ENCODE assay signal across 12 mouse cellular contexts in genomic region chr11:53500569-53500968, GRCm38 (mm10). TPM values are rescaled to one million over a fixed set of nuclear protein-coding genes. Genes with fewer than 3 reads are reported as not detected.
DNase-seq lines count a peak whose midpoint lies in the region; ATAC-seq and TF ChIP-seq lines count a peak whose summit lies in the region.
"Had no signal": no experiment of that assay in that cellular context is flagged by ENCODE, and none has a peak within 500 bp of the region (broad histone marks: within the 10 kb centered on the region; RNA-seq: fewer than 3 reads in every experiment).

No protein-coding gene starts in this region.

- H3K27ac ChIP-seq in embryonic facial prominence, embryonic 13.5 days: no peak overlapping the region
- no peak overlapping the region for H3K27ac ChIP-seq in limb, embryonic 12.5 days
- H3K27ac ChIP-seq in stomach, postnatal 0 days (replicated peaks): no peak overlapping the region
- no peak overlapping the region for H3K27ac ChIP-seq in hindbrain, postnatal 0 days
- H3K27ac ChIP-seq: midbrain, embryonic 12.5 days had no signal

- TF ChIP-seq CTCF in stomach, postnatal 0 days (IDR thresholded peaks at IDR 0.05; ENCODE audit: low read depth): no peak
- TF ChIP-seq CTCF in hindbrain, postnatal 0 days (IDR thresholded peaks at IDR 0.05; ENCODE audit: low read depth): no peak

- H3K4me3 ChIP-seq in embryonic facial prominence, embryonic 13.5 days: no peak overlapping the region
- H3K4me3 ChIP-seq in limb, embryonic 12.5 days (replicated peaks): no peak overlapping the region
- H3K4me3 ChIP-seq in stomach, postnatal 0 days (ENCODE audit: low read depth, low read length): no peak overlapping the region
- no peak overlapping the region for H3K4me3 ChIP-seq in hindbrain, postnatal 0 days (ENCODE audit: low read length)
- H3K4me3 ChIP-seq: midbrain, embryonic 12.5 days had no signal

- ATAC-seq in embryonic facial prominence, embryonic 13.5 days (ENCODE audit: insufficient number of reproducible peaks, insufficient read depth, low FRiP score, low TSS enrichment, low read depth): 0 out of 2 replicates have a peak, but pooled peaks have one; percentile 43
- ATAC-seq in limb, embryonic 12.5 days (ENCODE audit: insufficient number of reproducible peaks, insufficient read depth, low FRiP score, low TSS enrichment, low read depth): no peak; the same call in 1 of the 2 replicates
- ATAC-seq in stomach, postnatal 0 days (ENCODE audit: low FRiP score, low TSS enrichment): peak; percentile 66
- no peak for ATAC-seq in hindbrain, postnatal 0 days

- no peaks in the 10 kb centered on the region for H3K9me3 ChIP-seq in embryonic facial prominence, embryonic 13.5 days
- no peaks in the 10 kb centered on the region for H3K9me3 ChIP-seq in limb, embryonic 12.5 days
- H3K9me3 ChIP-seq in stomach, postnatal 0 days (ENCODE audit: control insufficient read depth, low read length): no peaks in the 10 kb centered on the region
- H3K9me3 ChIP-seq in hindbrain, postnatal 0 days (ENCODE audit: low read length): no peaks in the 10 kb centered on the region
- H3K9me3 ChIP-seq: midbrain, embryonic 12.5 days had no signal

- H3K4me2 ChIP-seq in embryonic facial prominence, embryonic 13.5 days: peak overlapping the region; percentile 30; the same call in 1 of the 2 replicates
- peak overlapping the region; percentile 40 for H3K4me2 ChIP-seq in limb, embryonic 12.5 days
- H3K4me2 ChIP-seq in stomach, postnatal 0 days (replicated peaks; ENCODE audit: low read depth): peak overlapping the region; percentile 8; the same call in 1 of the 2 replicates
- H3K4me2 ChIP-seq in hindbrain, postnatal 0 days (ENCODE audit: low read depth, low read length): no peak overlapping the region
- H3K4me2 ChIP-seq: midbrain, embryonic 12.5 days had no signal

- H3K36me3 ChIP-seq in embryonic facial prominence, embryonic 13.5 days: no peaks in the 10 kb centered on the region
- H3K36me3 ChIP-seq in limb, embryonic 12.5 days: no peaks in the 10 kb centered on the region
- H3K36me3 ChIP-seq in stomach, postnatal 0 days (ENCODE audit: control insufficient read depth, insufficient read depth, low read length): no peaks in the 10 kb centered on the region
- no peaks in the 10 kb centered on the region for H3K36me3 ChIP-seq in hindbrain, postnatal 0 days (ENCODE audit: insufficient read depth, low read length)
- H3K36me3 ChIP-seq: midbrain, embryonic 12.5 days had no signal

- DNase-seq in retina, postnatal 1 day: peak; percentile 78
- DNase-seq in retina, embryonic 14.5 days (ENCODE audit: low spot score): no peak
- DNase-seq in stomach, postnatal 0 days (ENCODE audit: low spot score): peak; percentile 39
- no peak for DNase-seq in layer of hippocampus, adult 18-20 months (ENCODE audit: low spot score in 2 of 2)
- DNase-seq in hindbrain, postnatal 0 days (ENCODE audit: low spot score): no peak
- DNase-seq in layer of hippocampus, postnatal 36 days: no peak
- DNase-seq: adrenal gland, postnatal 10 days; right cerebral cortex, postnatal 25 days had no signal

- H3K27me3 ChIP-seq in embryonic facial prominence, embryonic 13.5 days: peaks cover 3% of the 10 kb centered on the region; the same call in 1 of the 2 replicates
- H3K27me3 ChIP-seq in limb, embryonic 12.5 days: 0 out of 2 replicates have a peak, but pooled peaks cover 4% of the 10 kb centered on the region
- no peaks in the 10 kb centered on the region for H3K27me3 ChIP-seq in stomach, postnatal 0 days (ENCODE audit: control insufficient read depth, insufficient read depth, low read length)
- peaks cover 16% of the 10 kb centered on the region; the same call in 1 of the 2 replicates for H3K27me3 ChIP-seq in hindbrain, postnatal 0 days (ENCODE audit: insufficient read depth, low read length)

- TF ChIP-seq EP300 in stomach, postnatal 0 days (optimal IDR thresholded peaks at IDR 0.05): no peak

- no peak overlapping the region for H3K9ac ChIP-seq in embryonic facial prominence, embryonic 13.5 days
- H3K9ac ChIP-seq in limb, embryonic 12.5 days (replicated peaks): no peak overlapping the region
- no peak overlapping the region for H3K9ac ChIP-seq in stomach, postnatal 0 days (ENCODE audit: low read length)
- H3K9ac ChIP-seq in hindbrain, postnatal 0 days (replicated peaks; ENCODE audit: low read length): no peak overlapping the region
- H3K9ac ChIP-seq: midbrain, embryonic 12.5 days had no signal

- H3K4me1 ChIP-seq in embryonic facial prominence, embryonic 13.5 days: peaks cover 18% of the 10 kb centered on the region; the same call in 1 of the 2 replicates
- H3K4me1 ChIP-seq in limb, embryonic 12.5 days (replicated peaks): peaks cover 19% of the 10 kb centered on the region; the same call in 1 of the 2 replicates
- H3K4me1 ChIP-seq in stomach, postnatal 0 days (replicated peaks; ENCODE audit: control insufficient read depth, insufficient read depth): no peaks in the 10 kb centered on the region
- H3K4me1 ChIP-seq in hindbrain, postnatal 0 days (ENCODE audit: insufficient read depth, low read length): no peaks in the 10 kb centered on the region; the same call in 1 of the 2 replicates

- WGBS in embryonic facial prominence, embryonic 13.5 days: 7% methylated on average over 11 of the region's 11 CpGs
- 12% methylated on average over 11 of the region's 11 CpGs for WGBS in limb, embryonic 12.5 days
- WGBS in stomach, postnatal 0 days: 11% methylated on average over 11 of the region's 11 CpGs
- WGBS in hindbrain, postnatal 0 days: 13% methylated on average over 11 of the region's 11 CpGs

RNA-seq across cellular contexts. Expression of gene Sept8, which starts 18.5 kb away (rescaled TPM):
- polyA plus RNA-seq in embryonic facial prominence, embryonic 13.5 days (2015; fragmentation: Nextera tagmentation; extraction: Ambion mirVana): 38.1 and 43.6 TPM in 2 replicates
- 36.7 and 41.8 TPM in 2 replicates for polyA plus RNA-seq in limb, embryonic 12.5 days (2016; fragmentation: Nextera tagmentation; extraction: Ambion mirVana)
- polyA plus RNA-seq in stomach, postnatal 0 days (2015; fragmentation: Nextera tagmentation; extraction: Ambion mirVana): 21.2 and 21.5 TPM in 2 replicates
- total RNA-seq in layer of hippocampus, adult 18-20 months (2021): 100 to 1,000 TPM; 262 to 269 TPM
- 55.3 and 56.6 TPM in 2 replicates for total RNA-seq in hindbrain, postnatal 0 days (2014; rRNA removed)
- 19.1 and 20.9 TPM in 2 replicates for polyA plus RNA-seq in hindbrain, postnatal 0 days (2015; fragmentation: Nextera tagmentation; extraction: Ambion mirVana)
- 100 to 1,000 TPM; 256 to 257 TPM for total RNA-seq in layer of hippocampus, postnatal 36 days (2021)

RNA-seq across cellular contexts. Expression of gene Sowaha, which starts 20.5 kb away (rescaled TPM):
- 0.21 and 1.2 TPM in 2 replicates for polyA plus RNA-seq in embryonic facial prominence, embryonic 13.5 days (2015; fragmentation: Nextera tagmentation; extraction: Ambion mirVana)
- polyA plus RNA-seq in limb, embryonic 12.5 days (2016; fragmentation: Nextera tagmentation; extraction: Ambion mirVana): 0.24 and 0.32 TPM in 2 replicates
- 0.91 and 1.1 TPM in 2 replicates for polyA plus RNA-seq in stomach, postnatal 0 days (2015; fragmentation: Nextera tagmentation; extraction: Ambion mirVana)
- 100 to 1,000 TPM; 144 to 146 TPM for total RNA-seq in layer of hippocampus, adult 18-20 months (2021)
- 8.7 and 10.6 TPM in 2 replicates for total RNA-seq in hindbrain, postnatal 0 days (2014; rRNA removed)
- 4.1 and 4.2 TPM in 2 replicates for polyA plus RNA-seq in hindbrain, postnatal 0 days (2015; fragmentation: Nextera tagmentation; extraction: Ambion mirVana)
- total RNA-seq in layer of hippocampus, postnatal 36 days (2021): 100 to 1,000 TPM; 140 to 143 TPM

RNA-seq across cellular contexts. Expression of gene Gm9945, which starts 20.6 kb away (rescaled TPM):
- not detected in 2 replicates for polyA plus RNA-seq in embryonic facial prominence, embryonic 13.5 days (2015; fragmentation: Nextera tagmentation; extraction: Ambion mirVana)
- not detected in 2 replicates for polyA plus RNA-seq in limb, embryonic 12.5 days (2016; fragmentation: Nextera tagmentation; extraction: Ambion mirVana)
- 0.11 TPM in 1 of 2 replicates, not detected in the other for polyA plus RNA-seq in stomach, postnatal 0 days (2015; fragmentation: Nextera tagmentation; extraction: Ambion mirVana)
- total RNA-seq in layer of hippocampus, adult 18-20 months (2021): 1 to 10 TPM; 2.3 to 2.5 TPM
- total RNA-seq in hindbrain, postnatal 0 days (2014; rRNA removed): not detected in 2 replicates
- polyA plus RNA-seq in hindbrain, postnatal 0 days (2015; fragmentation: Nextera tagmentation; extraction: Ambion mirVana): 0.39 and 0.53 TPM in 2 replicates
- total RNA-seq in layer of hippocampus, postnatal 36 days (2021): 1 to 10 TPM; 2.3 TPM
- total RNA-seq: adrenal gland, postnatal 10 days had no signal
- polyA plus RNA-seq: midbrain, embryonic 12.5 days had no signal

RNA-seq across cellular contexts. Expression of gene Gm9837, which starts 30.3 kb away (rescaled TPM):
- polyA plus RNA-seq in embryonic facial prominence, embryonic 13.5 days (2015; fragmentation: Nextera tagmentation; extraction: Ambion mirVana): not detected in 2 replicates
- not detected in 2 replicates for polyA plus RNA-seq in limb, embryonic 12.5 days (2016; fragmentation: Nextera tagmentation; extraction: Ambion mirVana)
- not detected in 2 replicates for polyA plus RNA-seq in stomach, postnatal 0 days (2015; fragmentation: Nextera tagmentation; extraction: Ambion mirVana)
- under 1 TPM in 1 of 2 experiments, not detected in 1; 0.62 TPM for total RNA-seq in layer of hippocampus, adult 18-20 months (2021)
- total RNA-seq in hindbrain, postnatal 0 days (2014; rRNA removed): not detected in 2 replicates
- not detected in 2 replicates for polyA plus RNA-seq in hindbrain, postnatal 0 days (2015; fragmentation: Nextera tagmentation; extraction: Ambion mirVana)
- total RNA-seq in layer of hippocampus, postnatal 36 days (2021): under 1 TPM in 1 of 2 experiments, not detected in 1; 0.56 TPM
- total RNA-seq: adrenal gland, postnatal 10 days had no signal
- polyA plus RNA-seq: frontal cortex, adult 2 months; midbrain, embryonic 12.5 days had no signal

RNA-seq across cellular contexts. Expression of gene Shroom1, which starts 43.6 kb away (rescaled TPM):
- polyA plus RNA-seq in embryonic facial prominence, embryonic 13.5 days (2015; fragmentation: Nextera tagmentation; extraction: Ambion mirVana): 5.7 and 5.9 TPM in 2 replicates
- 6.3 and 6.8 TPM in 2 replicates for polyA plus RNA-seq in limb, embryonic 12.5 days (2016; fragmentation: Nextera tagmentation; extraction: Ambion mirVana)
- polyA plus RNA-seq in stomach, postnatal 0 days (2015; fragmentation: Nextera tagmentation; extraction: Ambion mirVana): 1.3 and 1.7 TPM in 2 replicates
- 1 to 10 TPM; 5.7 TPM for total RNA-seq in layer of hippocampus, adult 18-20 months (2021)
- total RNA-seq in hindbrain, postnatal 0 days (2014; rRNA removed): 6.2 and 7.1 TPM in 2 replicates
- polyA plus RNA-seq in hindbrain, postnatal 0 days (2015; fragmentation: Nextera tagmentation; extraction: Ambion mirVana): 2.4 and 2.9 TPM in 2 replicates
- 1 to 10 TPM; 3.5 to 4.4 TPM for total RNA-seq in layer of hippocampus, postnatal 36 days (2021)

Comparison
In these comparisons a context has a peak if more than half of its experiments do, and no peak if none do; other contexts are left out.
1. DNase-seq: peak in retina, postnatal 1 day (single experiment) and stomach, postnatal 0 days (single experiment); none in retina, embryonic 14.5 days (single experiment), layer of hippocampus, adult 18-20 months (0 of 2), hindbrain, postnatal 0 days (single experiment) and layer of hippocampus, postnatal 36 days (0 of 2).
2. ATAC-seq: peak in embryonic facial prominence, embryonic 13.5 days (single experiment) and stomach, postnatal 0 days (single experiment); none in limb, embryonic 12.5 days (single experiment) and hindbrain, postnatal 0 days (single experiment).